Mouse (Mus musculus): ENCODE results near the gene Siah3. TPM values are rescaled to one million over a fixed set of nuclear protein-coding genes. Genes with fewer than 3 reads are reported as not detected.
A peak's percentile ranks its signal among the peaks of the same experiment; 100 is the strongest.
"Not testable (repeated sequence)": the region's sequence is repeated elsewhere in the genome, so short reads cannot be mapped to it uniquely, and the experiment has no call there.

Gene Siah3
- total RNA-seq (2015) (not detected in 2 replicates), total RNA-seq (2017) (not detected in 2 replicates)

- ATAC-seq (replicated peaks; ENCODE audit: poor library complexity) = 0 out of 2 replicates have a peak, but pooled peaks have one; percentile 1
Measured at GRCm38 (mm10) chr14:75455743-75456421, at the start of gene Siah3. Gene Siah3, plus strand, starts transcription at chr14:75455982.

GRCm38 (mm10) chr14:75409772-75410171 is 46.0 kb upstream of the Siah3 start:
- ATAC-seq (replicated peaks; ENCODE audit: poor library complexity) = no peak

- no peak for ATAC-seq (replicated peaks; ENCODE audit: poor library complexity)
Measured at GRCm38 (mm10) chr14:75410392-75410791, 45.4 kb upstream of the Siah3 start.

- no peak for ATAC-seq (replicated peaks; ENCODE audit: poor library complexity)
Measured at GRCm38 (mm10) chr14:75418721-75419120, 37.1 kb upstream of the Siah3 start.

- ATAC-seq (replicated peaks; ENCODE audit: poor library complexity) = no peak
Measured at GRCm38 (mm10) chr14:75419876-75420275, 35.9 kb upstream of the Siah3 start.

GRCm38 (mm10) chr14:75420811-75421210 is 35.0 kb upstream of the Siah3 start:
- 0 out of 2 replicates have a peak, but pooled peaks have one; percentile 26 for ATAC-seq (replicated peaks; ENCODE audit: poor library complexity)

- ATAC-seq (replicated peaks; ENCODE audit: poor library complexity) = no peak
Measured at GRCm38 (mm10) chr14:75431173-75431786, 24.5 kb upstream of the Siah3 start.

GRCm38 (mm10) chr14:75432850-75433249 is 22.9 kb upstream of the Siah3 start:
- no peak for ATAC-seq (replicated peaks; ENCODE audit: poor library complexity)

GRCm38 (mm10) chr14:75434576-75434975 is 21.2 kb upstream of the Siah3 start:
- no peak for ATAC-seq (replicated peaks; ENCODE audit: poor library complexity)

GRCm38 (mm10) chr14:75444486-75445105 is 11.2 kb upstream of the Siah3 start:
- ATAC-seq (replicated peaks; ENCODE audit: poor library complexity) = no peak

GRCm38 (mm10) chr14:75445281-75445947 is 10.4 kb upstream of the Siah3 start:
- ATAC-seq (replicated peaks; ENCODE audit: poor library complexity) = peak; percentile 99

- peak; percentile 40 for ATAC-seq (replicated peaks; ENCODE audit: poor library complexity)
Measured at GRCm38 (mm10) chr14:75445948-75446281, 9.9 kb upstream of the Siah3 start.

GRCm38 (mm10) chr14:75446314-75446713 is 9.5 kb upstream of the Siah3 start:
- ATAC-seq (replicated peaks; ENCODE audit: poor library complexity) = not testable (repeated sequence)

- ATAC-seq (replicated peaks; ENCODE audit: poor library complexity) = no peak
Measured at GRCm38 (mm10) chr14:75453906-75454305, 1.9 kb upstream of the Siah3 start.

- ATAC-seq (replicated peaks; ENCODE audit: poor library complexity) = peak; percentile 65
Measured at GRCm38 (mm10) chr14:75454716-75455115, 1.1 kb upstream of the Siah3 start.

GRCm38 (mm10) chr14:75455361-75455742 is 430 bp upstream of the Siah3 start:
- no peak for ATAC-seq (replicated peaks; ENCODE audit: poor library complexity)

- peak; percentile 75 for ATAC-seq (replicated peaks; ENCODE audit: poor library complexity)
Measured at GRCm38 (mm10) chr14:75456489-75457220, 873 bp downstream of the Siah3 start.

GRCm38 (mm10) chr14:75457221-75457600 is 1.4 kb downstream of the Siah3 start:
- ATAC-seq (replicated peaks; ENCODE audit: poor library complexity) = no peak

GRCm38 (mm10) chr14:75459431-75459830 is 3.6 kb downstream of the Siah3 start:
- ATAC-seq (replicated peaks; ENCODE audit: poor library complexity) = no peak

- ATAC-seq (replicated peaks; ENCODE audit: poor library complexity) = no peak
Measured at GRCm38 (mm10) chr14:75459991-75460390, 4.2 kb downstream of the Siah3 start.

- ATAC-seq (replicated peaks; ENCODE audit: poor library complexity) = no peak
Measured at GRCm38 (mm10) chr14:75460436-75460835, 4.7 kb downstream of the Siah3 start.
